Mouse (Mus musculus) small intestine, adult 2 months (tissue): ENCODE results near the gene Mrpl20.

Experiments
- CTCF ChIP-seq: fragments of 200-500 bp; IDR thresholded peaks from 2 replicates; pipeline ENCODE4 v1.5.1; 2012; ENCODE audit warnings: low read depth, mild to moderate bottlenecking, control low read depth, inconsistent platforms, low read length, moderate library complexity, mixed read lengths; ENCODE audit not compliant: insufficient replicate concordance, insufficient read length; ENCODE audit errors: extremely low read depth
- POLR2A ChIP-seq: fragments of 200-500 bp; IDR thresholded peaks from 2 replicates; pipeline ENCODE4 v1.6.1; 2012; ENCODE audit warnings: low read depth, mild to moderate bottlenecking, control low read depth, inconsistent platforms, low read length, moderate library complexity

DNA sequence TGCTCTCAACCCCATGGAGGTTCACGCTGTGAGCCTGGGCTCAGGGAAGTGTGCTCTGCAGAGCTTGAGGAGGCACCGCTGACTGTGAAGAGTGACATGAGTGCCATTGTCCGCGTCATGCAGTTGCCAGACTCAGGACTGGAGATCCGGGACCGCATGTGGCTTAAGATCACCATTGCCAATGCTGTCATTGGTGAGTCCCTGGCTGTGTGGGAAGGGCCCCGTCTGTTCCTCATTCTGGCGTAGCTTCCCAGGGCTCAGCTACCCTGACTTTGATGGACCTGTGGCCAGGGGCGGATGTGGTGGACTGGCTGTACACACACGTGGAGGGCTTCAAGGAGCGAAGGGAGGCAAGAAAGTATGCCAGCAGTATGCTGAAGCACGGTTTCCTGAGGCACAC is 53.4 kb downstream of the Mrpl20 start:
- no peak for TF ChIP-seq CTCF
- no peak for TF ChIP-seq POLR2A
